Mouse (Mus musculus) lung, embryonic 16.5 days (tissue): ENCODE data around the gene Clasp1. TPM values are rescaled to one million over a fixed set of nuclear protein-coding genes. Genes with fewer than 3 reads are reported as not detected.

ENCODE experiments used
- ATAC-seq: fragments of 200-750 bp; cut with Nextera tagmentation; 2 replicates; pipeline ENCODE4 v1.8.0; 2017; ENCODE audit warnings: low read depth, mild to moderate bottlenecking, moderate library complexity
- H3K27ac ChIP-seq: fragments of 300-500 bp; sonication (generic); 2 replicates; pipeline ENCODE4 v1.5.1; 2014; ENCODE audit warnings: mild to moderate bottlenecking, control low read depth, low read length
- H3K27me3 ChIP-seq: fragments of 300-500 bp; sonication (generic); 2 replicates; pipeline ENCODE4 v1.6.1; 2014; ENCODE audit warnings: low read depth, low read length, mixed read lengths; ENCODE audit not compliant: control insufficient read depth, insufficient read depth
- H3K36me3 ChIP-seq: fragments of 300-500 bp; sonication (generic); 2 replicates; pipeline ENCODE4 v1.6.1; 2014; ENCODE audit warnings: low read length; ENCODE audit not compliant: control insufficient read depth, insufficient read depth
- H3K4me1 ChIP-seq: fragments of 300-500 bp; sonication (generic); replicated peaks from 2 replicates; pipeline ENCODE4 v1.6.1; 2014; ENCODE audit warnings: low read length, mixed read lengths; ENCODE audit not compliant: control insufficient read depth, insufficient read depth
- H3K4me2 ChIP-seq: fragments of 300-500 bp; sonication (generic); 2 replicates; pipeline ENCODE4 v1.6.1; 2014; ENCODE audit warnings: low read depth, low read length, control low read depth
- H3K4me3 ChIP-seq: fragments of 300-500 bp; sonication (generic); 2 replicates; pipeline ENCODE4 v1.5.1; 2014; ENCODE audit warnings: mild to moderate bottlenecking, low read length, control low read depth
- H3K9ac ChIP-seq: fragments of 300-500 bp; sonication (generic); 2 replicates; pipeline ENCODE4 v1.6.1; 2014; ENCODE audit warnings: low read length, control low read depth
- H3K9me3 ChIP-seq: fragments of 300-500 bp; sonication (generic); 2 replicates; pipeline ENCODE4 v1.6.1; 2016; ENCODE audit warnings: low read length; ENCODE audit not compliant: control insufficient read depth
- WGBS: fragments of 180-500 bp; shearing (Covaris S2); extraction: QIAGEN DNeasy Blood & Tissue Kit; methylation state at CpG from one replicate; pipeline ENCODE4 v1.1.7; 2014; 5-methylcytosine and 5-hydroxymethylcytosine counted together
- polyA plus RNA-seq: library from polyadenylated mRNA; unstranded; fragments of >200 nt; fragmentation: Nextera tagmentation; extraction: Ambion mirVana; gene quantifications from 2 replicates; pipeline ENCODE4 v1.2.1, GENCODE M21; 2015

Gene Clasp1
- polyA plus RNA-seq, 1 experiment from 2014 or later, result 37.6 TPM

GRCm38 (mm10) chr1:118401991-118402390 is 13.1 kb downstream of the Clasp1 start:
- WGBS, result 92% methylated on average over 4 of the region's 4 CpGs

DNA sequence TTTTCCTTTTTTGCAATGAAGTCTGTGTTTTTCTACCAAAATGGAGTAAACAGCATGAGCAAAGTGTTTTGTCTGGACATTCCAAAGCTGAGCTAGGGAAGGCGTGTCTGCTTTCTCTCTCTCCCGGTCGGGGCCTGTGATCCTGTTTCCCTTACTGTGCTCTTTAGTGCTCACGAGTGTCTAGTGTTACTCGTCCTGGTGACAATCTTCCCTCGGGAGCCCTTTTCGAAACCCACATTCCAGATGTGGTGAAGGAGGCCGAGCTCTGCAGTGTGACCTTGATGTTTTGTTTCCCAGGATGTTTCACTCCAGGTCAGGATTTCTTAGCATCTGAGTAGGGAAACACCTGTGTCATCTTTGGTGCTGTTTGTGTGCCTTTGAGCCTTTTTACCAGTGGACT is 13.7 kb downstream of the Clasp1 start:
- Histone ChIP-seq H3K4me3 (no peak overlapping the region), H3K9me3 (no peaks in the 10 kb centered on the region), H3K36me3 (no peaks in the 10 kb centered on the region), H3K9ac (no peak overlapping the region), H3K27ac (no peak overlapping the region), H3K4me1 (peaks cover 3% of the 10 kb centered on the region; the same call in 1 of the 2 replicates), H3K4me2 (no peak overlapping the region), H3K27me3 (no peaks in the 10 kb centered on the region)
- ATAC-seq, result no peak
- WGBS, result 72% methylated on average over 8 of the region's 8 CpGs

More at GRCm38 (mm10) chr1:118401991-118402390, 13.1 kb downstream of the Clasp1 start:
- Histone ChIP-seq H3K36me3 (no peaks in the 10 kb centered on the region), H3K4me1 (peaks cover 3% of the 10 kb centered on the region; the same call in 1 of the 2 replicates), H3K4me2 (no peak overlapping the region), H3K4me3 (no peak overlapping the region), H3K9me3 (no peaks in the 10 kb centered on the region), H3K9ac (no peak overlapping the region), H3K27me3 (no peaks in the 10 kb centered on the region), H3K27ac (no peak overlapping the region)
- no peak for ATAC-seq

DNA sequence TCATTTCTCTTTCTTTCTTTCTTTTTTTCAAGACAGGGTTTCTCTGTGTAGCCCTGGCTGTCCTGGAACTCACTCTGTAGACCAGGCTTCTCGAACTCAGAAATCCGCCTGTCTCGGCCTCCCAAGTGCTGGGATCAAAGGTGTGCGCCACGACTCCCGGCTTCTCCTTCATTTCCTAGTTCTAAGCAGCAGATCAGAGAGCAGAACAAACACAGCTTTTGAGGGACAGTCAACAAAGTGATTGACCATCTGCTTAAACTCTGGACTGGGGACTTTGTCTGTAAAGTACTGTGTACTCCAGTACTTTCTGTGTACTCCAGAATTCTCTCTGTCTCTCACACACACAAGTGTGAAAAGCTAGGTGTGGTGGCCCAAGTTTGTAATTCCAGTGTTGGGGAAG is 14.1 kb downstream of the Clasp1 start:
- H3K9me3 ChIP-seq, result no peaks in the 10 kb centered on the region
- no peaks in the 10 kb centered on the region for H3K27me3 ChIP-seq
- no peaks in the 10 kb centered on the region for H3K36me3 ChIP-seq
- no peak overlapping the region for H3K9ac ChIP-seq
- H3K4me3 ChIP-seq, result no peak overlapping the region
- ATAC-seq, result no peak
- 89% methylated on average over 6 of the region's 6 CpGs for WGBS
- H3K27ac ChIP-seq, result no peak overlapping the region
- H3K4me1 ChIP-seq, result peaks cover 3% of the 10 kb centered on the region; the same call in 1 of the 2 replicates
- no peak overlapping the region for H3K4me2 ChIP-seq

GRCm38 (mm10) chr1:118403440-118403839 is 14.6 kb downstream of the Clasp1 start:
- ATAC-seq, result no peak
- Histone ChIP-seq H3K4me3 (no peak overlapping the region), H3K9me3 (no peaks in the 10 kb centered on the region), H3K4me1 (peaks cover 3% of the 10 kb centered on the region; the same call in 1 of the 2 replicates), H3K27ac (no peak overlapping the region), H3K9ac (no peak overlapping the region), H3K36me3 (no peaks in the 10 kb centered on the region), H3K4me2 (no peak overlapping the region), H3K27me3 (no peaks in the 10 kb centered on the region)
- whole genome bisulfite sequencing, result 79% methylated on average over 3 of the region's 3 CpGs

- Histone ChIP-seq H3K36me3 (no peaks in the 10 kb centered on the region), H3K4me3 (no peak overlapping the region), H3K27ac (no peak overlapping the region), H3K9me3 (no peaks in the 10 kb centered on the region), H3K4me1 (no peaks in the 10 kb centered on the region), H3K4me2 (no peak overlapping the region), H3K27me3 (no peaks in the 10 kb centered on the region), H3K9ac (no peak overlapping the region)
- ATAC-seq, result no peak
- WGBS, result 87% methylated on average over 7 of the region's 7 CpGs
These were observed 18.9 kb downstream of the Clasp1 start for GRCm38 (mm10) chr1:118407586-118408250.

DNA sequence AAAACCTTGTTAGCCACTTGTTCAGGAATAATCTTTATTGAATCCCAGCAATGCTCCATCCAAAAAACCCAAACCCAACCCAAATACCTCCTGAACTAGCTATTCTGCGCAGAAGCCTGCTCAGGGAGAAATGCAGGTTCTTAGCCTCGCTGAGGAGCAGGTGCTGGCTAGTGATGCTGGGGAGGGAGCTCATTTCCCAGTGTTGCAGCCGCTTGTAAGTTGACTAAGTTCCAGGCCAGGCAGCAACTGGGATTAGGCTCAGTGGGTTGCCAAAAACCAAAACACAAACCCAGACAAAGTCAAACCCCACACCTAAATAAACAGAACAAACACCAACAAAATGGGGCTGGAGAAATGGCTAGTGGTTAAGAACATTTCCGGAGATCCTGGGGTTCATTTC is 20.4 kb downstream of the Clasp1 start:
- Histone ChIP-seq H3K4me3 (no peak overlapping the region), H3K27ac (no peak overlapping the region), H3K4me1 (no peaks in the 10 kb centered on the region), H3K4me2 (no peak overlapping the region), H3K9ac (no peak overlapping the region), H3K27me3 (no peaks in the 10 kb centered on the region), H3K36me3 (no peaks in the 10 kb centered on the region), H3K9me3 (no peaks in the 10 kb centered on the region)
- ATAC-seq, result no peak
- 81% methylated on average over 4 of the region's 4 CpGs for WGBS

- Histone ChIP-seq H3K27me3 (no peaks in the 10 kb centered on the region), H3K36me3 (no peaks in the 10 kb centered on the region), H3K9ac (no peak overlapping the region), H3K4me3 (no peak overlapping the region), H3K9me3 (no peaks in the 10 kb centered on the region), H3K4me1 (no peaks in the 10 kb centered on the region), H3K27ac (no peak overlapping the region), H3K4me2 (no peak overlapping the region)
- no peak for ATAC-seq
- WGBS, result 82% methylated on average over 5 of the region's 5 CpGs
These were observed 22.0 kb downstream of the Clasp1 start for GRCm38 (mm10) chr1:118410824-118411223.

GRCm38 (mm10) chr1:118413169-118413568 is 24.3 kb downstream of the Clasp1 start:
- no peaks in the 10 kb centered on the region for H3K9me3 ChIP-seq
- ATAC-seq, result no peak
- WGBS, result 83% methylated on average over 2 of the region's 2 CpGs

GRCm38 (mm10) chr1:118417047-118417730 is 28.3 kb downstream of the Clasp1 start:
- no peak overlapping the region for H3K27ac ChIP-seq
- H3K9ac ChIP-seq, result no peak overlapping the region
- ATAC-seq, result no peak
- no peaks in the 10 kb centered on the region for H3K9me3 ChIP-seq
- no peaks in the 10 kb centered on the region for H3K27me3 ChIP-seq
- H3K4me2 ChIP-seq, result no peak overlapping the region
- peaks cover 2% of the 10 kb centered on the region; the same call in 1 of the 2 replicates for H3K36me3 ChIP-seq
- no peaks in the 10 kb centered on the region for H3K4me1 ChIP-seq
- WGBS, result 90% methylated on average over 9 of the region's 9 CpGs
- H3K4me3 ChIP-seq, result no peak overlapping the region

More at GRCm38 (mm10) chr1:118413169-118413568, 24.3 kb downstream of the Clasp1 start:
- H3K4me1 ChIP-seq, result no peaks in the 10 kb centered on the region
- H3K36me3 ChIP-seq, result no peaks in the 10 kb centered on the region
- no peak overlapping the region for H3K9ac ChIP-seq
- H3K27ac ChIP-seq, result no peak overlapping the region
- H3K4me2 ChIP-seq, result no peak overlapping the region
- H3K4me3 ChIP-seq, result no peak overlapping the region
- H3K27me3 ChIP-seq, result no peaks in the 10 kb centered on the region
